Mouse (Mus musculus) liver, adult 2 months (tissue): Measurements from ENCODE around the gene Mturn. TPM values are rescaled to one million over a fixed set of nuclear protein-coding genes. Genes with fewer than 3 reads are reported as not detected.

Experiments used
- DNase-seq: peaks from one replicate; pipeline ENCODE4 v3.0.0-alpha.2; 2011; ENCODE audit warnings: low read depth, low spot score; ENCODE audit errors: extremely low read depth
- H3K27ac ChIP-seq: fragments of 200-500 bp; replicated peaks from 2 replicates; pipeline ENCODE4 v1.5.1; 2012; ENCODE audit warnings: low read depth, mild to moderate bottlenecking, control low read depth, inconsistent platforms, low read length; ENCODE audit not compliant: insufficient read depth
- H3K27me3 ChIP-seq: fragments of 200-500 bp; 2 replicates; pipeline ENCODE4 v1.6.1; 2012; ENCODE audit warnings: mild to moderate bottlenecking, moderate library complexity, low read length, inconsistent platforms; ENCODE audit not compliant: control insufficient read depth, insufficient read depth
- H3K36me3 ChIP-seq: fragments of 200-500 bp; 2 replicates; pipeline ENCODE4 v1.6.1; 2012; ENCODE audit warnings: low read length, inconsistent platforms; ENCODE audit not compliant: control insufficient read depth, insufficient read depth
- H3K4me1 ChIP-seq: fragments of 200-500 bp; 2 replicates; pipeline ENCODE4 v1.6.1; 2011; ENCODE audit warnings: low read length; ENCODE audit not compliant: control insufficient read depth, insufficient read depth
- H3K4me3 ChIP-seq: fragments of 200-500 bp; 2 replicates; pipeline ENCODE4 v1.5.1; 2011; ENCODE audit warnings: low read depth, mild to moderate bottlenecking, control low read depth, low read length, moderate library complexity; ENCODE audit not compliant: insufficient read depth
- H3K79me2 ChIP-seq: fragments of 200-500 bp; 2 replicates; pipeline ENCODE4 v1.6.1; 2012; ENCODE audit warnings: inconsistent platforms, mild to moderate bottlenecking, low read length, moderate library complexity; ENCODE audit not compliant: control insufficient read depth, insufficient read depth
- H3K9ac ChIP-seq: fragments of 200-500 bp; 2 replicates; pipeline ENCODE4 v1.6.1; 2012; ENCODE audit warnings: low read depth, mild to moderate bottlenecking, control low read depth, inconsistent platforms, low read length
- CTCF ChIP-seq: fragments of 200-500 bp; IDR thresholded peaks from 2 replicates; pipeline ENCODE4 v1.5.1; 2011; ENCODE audit warnings: low read depth, low read length, control low read depth
- POLR2A ChIP-seq: fragments of 200-500 bp; IDR thresholded peaks from 2 replicates; pipeline ENCODE4 v1.6.1; 2011; ENCODE audit warnings: low read length, control low read depth; ENCODE audit not compliant: insufficient read depth; ENCODE audit errors: extremely low read depth
- WGBS: fragments of 180-500 bp; shearing (Covaris S2); methylation state at CpG from one replicate; pipeline ENCODE4 v1.1.7; 2018; 5-methylcytosine and 5-hydroxymethylcytosine counted together
- polyA plus RNA-seq: library from polyadenylated mRNA; depleted of rRNA; stranded (reverse); fragments of >200 nt; gene quantifications from 2 replicates; pipeline ENCODE4 v1.2.3, GENCODE M21; 2012; rRNA removed
- total RNA-seq: library from RNA; depleted of rRNA; stranded (reverse); fragments of >200 nt; gene quantifications from 2 replicates; pipeline ENCODE4 v1.2.3, GENCODE M21; 2014; rRNA removed

Mturn gene
- total and polyA plus RNA-seq, 2 experiments, result 0.89 to 1.6 TPM

DNA sequence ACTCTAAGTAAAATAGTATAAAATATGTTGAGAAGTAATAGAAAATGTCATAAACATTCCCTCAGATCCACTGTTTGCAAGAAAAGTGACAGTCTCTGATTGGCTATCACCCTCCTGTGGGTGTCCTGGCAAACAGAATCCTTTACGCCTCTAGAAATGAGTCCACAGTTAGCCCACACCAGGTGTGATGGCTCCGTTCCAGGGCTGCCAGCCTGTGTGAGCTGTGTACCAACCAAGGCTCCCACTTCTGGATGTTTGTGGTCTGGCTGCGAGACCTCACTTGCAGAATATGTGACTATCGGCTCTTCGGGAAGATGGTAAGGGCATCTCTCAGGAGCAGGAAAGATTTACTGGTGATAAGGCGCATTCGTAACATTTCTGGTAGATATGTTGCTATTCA lies 67.6 kb downstream of the Mturn start:
- Histone ChIP-seq H3K36me3 (no peaks in the 10 kb centered on the region), H3K4me1 (peaks cover 3% of the 10 kb centered on the region; the same call in 1 of the 2 replicates), H3K9ac (no peak overlapping the region), H3K27ac (no peak overlapping the region), H3K27me3 (no peaks in the 10 kb centered on the region), H3K4me3 (no peak overlapping the region), H3K79me2 (no peaks in the 10 kb centered on the region)
- WGBS, result 94% methylated on average over 7 of the region's 7 CpGs
- no peak for DNase-seq
- TF ChIP-seq POLR2A (no peak), CTCF (no peak)

DNA sequence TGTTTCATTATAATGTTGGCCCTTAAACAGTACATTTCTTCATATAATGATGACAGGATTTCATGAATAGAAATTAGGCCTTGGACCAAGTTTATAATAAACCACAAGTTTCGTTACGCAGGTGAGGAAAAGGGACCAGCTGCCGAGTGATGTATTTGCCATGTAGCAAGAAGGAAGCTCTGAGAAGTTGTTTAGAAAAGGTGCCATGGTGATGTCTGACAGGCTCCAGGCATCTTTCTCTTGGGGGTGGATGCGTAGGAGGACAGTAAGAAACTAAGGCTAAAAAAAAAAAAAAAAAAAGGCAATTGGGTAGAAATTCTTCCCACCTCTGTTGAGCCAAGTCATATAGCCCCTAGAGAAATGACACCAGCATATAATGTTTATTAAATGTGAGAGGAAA lies 70.2 kb downstream of the Mturn start:
- Histone ChIP-seq H3K79me2 (no peaks in the 10 kb centered on the region), H3K36me3 (no peaks in the 10 kb centered on the region), H3K27ac (no peak overlapping the region), H3K27me3 (no peaks in the 10 kb centered on the region), H3K4me3 (no peak overlapping the region), H3K4me1 (peaks cover 3% of the 10 kb centered on the region; the same call in 1 of the 2 replicates), H3K9ac (no peak overlapping the region)
- no peak for DNase-seq
- 95% methylated on average over 4 of the region's 4 CpGs for WGBS
- TF ChIP-seq CTCF (no peak), POLR2A (no peak)

- H3K4me1 ChIP-seq, result peaks cover 3% of the 10 kb centered on the region; the same call in 1 of the 2 replicates
- TF ChIP-seq CTCF, result no peak
- H3K36me3 ChIP-seq, result no peaks in the 10 kb centered on the region
Observed at GRCm38 (mm10) chr6:54752076-54752475, 70.7 kb downstream of the Mturn start.

More at GRCm38 (mm10) chr6:54752076-54752475, 70.7 kb downstream of the Mturn start:
- Histone ChIP-seq H3K4me3 (no peak overlapping the region), H3K27me3 (no peaks in the 10 kb centered on the region), H3K79me2 (no peaks in the 10 kb centered on the region), H3K27ac (no peak overlapping the region), H3K9ac (no peak overlapping the region)
- no peak for DNase-seq
- 3% methylated on average over 3 of the region's 3 CpGs for WGBS

Other genes starting within 250 kb of the Mturn start
- gene Scrn1, start 115.1 kb upstream of the Mturn start, total RNA-seq, result under 0.01 and 0.20 TPM in 2 replicates
- not detected in 2 replicates for gene Scrn1, start 115.1 kb upstream of the Mturn start, polyA plus RNA-seq
- 13.0 and 13.4 TPM in 2 replicates for gene Plekha8, start 86.5 kb upstream of the Mturn start, total RNA-seq
- 3.6 and 5.2 TPM in 2 replicates for gene Plekha8, start 86.5 kb upstream of the Mturn start, polyA plus RNA-seq
- 4.6 and 5.0 TPM in 2 replicates for gene Fkbp14, start 84.3 kb upstream of the Mturn start, total RNA-seq
- 2.0 and 2.4 TPM in 2 replicates for gene Fkbp14, start 84.3 kb upstream of the Mturn start, polyA plus RNA-seq
- 27.8 and 28.1 TPM in 2 replicates for gene Znrf2, start 135.3 kb downstream of the Mturn start, total RNA-seq
- 15.8 and 16.2 TPM in 2 replicates for gene Znrf2, start 135.3 kb downstream of the Mturn start, polyA plus RNA-seq